Mouse (Mus musculus) skeletal muscle tissue, adult 2 months (tissue): ENCODE measurements around the gene Naif1.
A peak's percentile ranks its signal among the peaks of the same experiment; 100 is the strongest.

Source experiments
- DNase-seq: peaks from one replicate; pipeline ENCODE4 v3.0.0-alpha.2; 2012; ENCODE audit warnings: low read depth, low spot score

The Naif1 gene

GRCm38 (mm10) chr2:32427720-32428119, 22.5 kb upstream of the Naif1 start:
- no peak for DNase-seq

- no peak for DNase-seq
Observed at GRCm38 (mm10) chr2:32428262-32428722, 22.0 kb upstream of the Naif1 start.

- no peak for DNase-seq
Observed at GRCm38 (mm10) chr2:32429215-32429891, 20.9 kb upstream of the Naif1 start.

- DNase-seq, result peak; percentile 92
Observed at GRCm38 (mm10) chr2:32430701-32431676, 19.3 kb upstream of the Naif1 start.

- DNase-seq, result no peak
Observed at GRCm38 (mm10) chr2:32436686-32437372, 13.4 kb upstream of the Naif1 start.

GRCm38 (mm10) chr2:32437612-32438166, 12.6 kb upstream of the Naif1 start:
- no peak for DNase-seq

GRCm38 (mm10) chr2:32438733-32439132, 11.5 kb upstream of the Naif1 start:
- no peak for DNase-seq

GRCm38 (mm10) chr2:32439177-32439576, 11.1 kb upstream of the Naif1 start:
- no peak for DNase-seq

- no peak for DNase-seq
Observed at GRCm38 (mm10) chr2:32440164-32440563, 10.1 kb upstream of the Naif1 start.

GRCm38 (mm10) chr2:32440632-32441031, 9.6 kb upstream of the Naif1 start:
- no peak for DNase-seq

GRCm38 (mm10) chr2:32441550-32441949, 8.7 kb upstream of the Naif1 start:
- DNase-seq, result no peak

- DNase-seq, result no peak
Observed at GRCm38 (mm10) chr2:32445535-32445934, 4.7 kb upstream of the Naif1 start.

GRCm38 (mm10) chr2:32447264-32447936, 2.9 kb upstream of the Naif1 start:
- DNase-seq, result no peak

- DNase-seq, result no peak
Observed at GRCm38 (mm10) chr2:32448480-32448879, 1.8 kb upstream of the Naif1 start.

- DNase-seq, result peak; percentile 98
Observed at GRCm38 (mm10) chr2:32450881-32451844, 906 bp downstream of the Naif1 start, which contains the start of gene Slc25a25. Slc25a25 (minus strand) TSS chr2:32451445.

GRCm38 (mm10) chr2:32451870-32452372, 1.7 kb downstream of the Naif1 start:
- DNase-seq, result peak; percentile 99

GRCm38 (mm10) chr2:32452441-32452971, 2.2 kb downstream of the Naif1 start:
- DNase-seq, result no peak

GRCm38 (mm10) chr2:32453641-32454303, 3.5 kb downstream of the Naif1 start:
- DNase-seq, result no peak

GRCm38 (mm10) chr2:32454633-32455032, 4.4 kb downstream of the Naif1 start:
- DNase-seq, result no peak
